Mouse (Mus musculus): Measurements from ENCODE around the gene Tbc1d8. TPM values are rescaled to one million over a fixed set of nuclear protein-coding genes. Genes with fewer than 3 reads are reported as not detected.

The Tbc1d8 gene
- polyA plus RNA-seq, 1 experiment, result 5.8 TPM

DNA sequence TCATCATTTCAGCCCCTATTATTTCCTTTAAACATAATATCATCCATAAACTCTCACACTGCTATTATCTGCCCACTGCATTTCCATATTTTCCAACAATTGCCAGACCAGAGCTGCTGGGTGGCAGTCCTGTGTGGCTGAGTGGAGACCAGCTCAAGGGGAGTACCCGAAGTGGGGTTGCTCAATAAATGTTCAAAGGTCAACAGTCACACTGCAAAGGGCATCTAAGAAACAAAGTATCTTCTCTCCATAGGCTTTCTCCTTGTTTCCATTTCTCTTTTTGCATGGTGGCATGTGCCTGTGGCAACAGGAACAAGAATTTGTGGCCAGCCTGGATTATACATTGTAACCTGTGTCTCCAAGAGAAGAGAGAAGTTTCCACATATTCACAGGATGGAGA is 2.2 kb downstream of the Tbc1d8 start:
- TF ChIP-seq POLR2A (IDR thresholded peaks at IDR 0.05; ENCODE audit: insufficient read length, low read depth) (no peak), USF1 (IDR thresholded peaks at IDR 0.05; ENCODE audit: low read depth) (no peak), SRF (IDR thresholded peaks at IDR 0.05; ENCODE audit: control insufficient read depth, insufficient read length, low read depth) (no peak), TCF12 (IDR thresholded peaks at IDR 0.05; ENCODE audit: insufficient read depth, poor library complexity, severe bottlenecking) (no peak), TCF3 (IDR thresholded peaks at IDR 0.05; ENCODE audit: insufficient read length, low read depth) (no peak), CEBPB (IDR thresholded peaks at IDR 0.05; ENCODE audit: insufficient read depth, poor library complexity, severe bottlenecking) (no peak), REST (IDR thresholded peaks at IDR 0.05; ENCODE audit: insufficient read depth, insufficient read length) (no peak), MAX (IDR thresholded peaks at IDR 0.05; ENCODE audit: low read depth) (no peak), POLR2AphosphoS2 (IDR thresholded peaks at IDR 0.05; ENCODE audit: insufficient read length, low read depth) (no peak), E2F4 (IDR thresholded peaks at IDR 0.05; ENCODE audit: insufficient read depth) (no peak), MYOG (IDR thresholded peaks at IDR 0.05; ENCODE audit: control insufficient read depth in 1 of 3, insufficient read depth in 1 of 3, insufficient read length in 2 of 3, low read depth in 2 of 3) (no peak)
- no peaks in the 10 kb centered on the region for H3K27me3 ChIP-seq (ENCODE audit: control insufficient read depth, insufficient read depth, insufficient read length)
- H3K4me2 ChIP-seq (ENCODE audit: low read depth), result no peak overlapping the region
- H3K36me3 ChIP-seq (ENCODE audit: control insufficient read depth, insufficient read depth), result no peaks in the 10 kb centered on the region
- H3K4me3 ChIP-seq, result no peak overlapping the region
- H3ac ChIP-seq (ENCODE audit: control insufficient read depth, insufficient read length), result no peak overlapping the region
- H3K79me2 ChIP-seq (ENCODE audit: control insufficient read depth, insufficient read depth), result no peaks in the 10 kb centered on the region

DNA sequence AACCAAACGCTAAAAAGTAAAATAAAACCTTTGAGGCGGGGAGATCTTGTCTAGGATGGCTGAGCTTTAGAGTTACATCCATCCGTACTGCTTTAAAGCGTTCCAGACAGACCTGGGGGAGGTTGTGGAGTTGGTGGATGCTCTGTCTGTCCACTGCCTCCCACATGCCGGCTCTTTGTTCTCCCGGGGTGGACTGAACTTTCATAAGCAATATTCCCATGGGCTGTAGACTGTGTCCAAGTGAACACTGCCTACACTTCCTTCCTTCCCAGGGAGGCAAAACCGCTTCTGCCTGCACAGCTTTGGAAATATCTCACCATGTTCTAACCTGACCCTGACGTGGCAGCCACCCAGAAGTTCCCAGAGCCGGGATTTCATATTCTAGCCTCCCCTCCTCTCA is 4.0 kb downstream of the Tbc1d8 start:
- H3K79me2 ChIP-seq (ENCODE audit: control insufficient read depth, insufficient read depth), result no peaks in the 10 kb centered on the region
- no peak overlapping the region for H3ac ChIP-seq (ENCODE audit: control insufficient read depth, insufficient read length)
- TF ChIP-seq POLR2AphosphoS2 (IDR thresholded peaks at IDR 0.05; ENCODE audit: insufficient read length, low read depth), result no peak
- no peak for TF ChIP-seq POLR2A (IDR thresholded peaks at IDR 0.05; ENCODE audit: insufficient read length, low read depth)
- no peak for TF ChIP-seq CEBPB (IDR thresholded peaks at IDR 0.05; ENCODE audit: insufficient read depth, poor library complexity, severe bottlenecking)
- H3K4me3 ChIP-seq, result no peak overlapping the region
- H3K27me3 ChIP-seq (ENCODE audit: control insufficient read depth, insufficient read depth, insufficient read length), result no peaks in the 10 kb centered on the region
- H3K36me3 ChIP-seq (ENCODE audit: control insufficient read depth, insufficient read depth), result no peaks in the 10 kb centered on the region
- H3K4me2 ChIP-seq (ENCODE audit: low read depth), result no peak overlapping the region

GRCm38 (mm10) chr1:39471298-39471902 is 7.2 kb downstream of the Tbc1d8 start:
- TF ChIP-seq SRF (IDR thresholded peaks at IDR 0.05; ENCODE audit: control insufficient read depth, insufficient read length, low read depth), result no peak
- TF ChIP-seq REST (IDR thresholded peaks at IDR 0.05; ENCODE audit: insufficient read depth, insufficient read length), result no peak
- no peak for TF ChIP-seq E2F4 (IDR thresholded peaks at IDR 0.05; ENCODE audit: insufficient read depth)
- TF ChIP-seq POLR2A (IDR thresholded peaks at IDR 0.05; ENCODE audit: insufficient read length, low read depth), result no peak
- TF ChIP-seq TCF3 (IDR thresholded peaks at IDR 0.05; ENCODE audit: insufficient read length, low read depth), result no peak
- no peak for TF ChIP-seq POLR2AphosphoS2 (IDR thresholded peaks at IDR 0.05; ENCODE audit: insufficient read length, low read depth)
- TF ChIP-seq CEBPB (IDR thresholded peaks at IDR 0.05; ENCODE audit: insufficient read depth, poor library complexity, severe bottlenecking), result no peak
- no peak for TF ChIP-seq MYOD1 (IDR thresholded peaks at IDR 0.05; ENCODE audit: control insufficient read depth in 1 of 3, insufficient read length in 2 of 3, low read depth in 2 of 3)
- TF ChIP-seq MYOG (IDR thresholded peaks at IDR 0.05; ENCODE audit: control insufficient read depth in 1 of 3, insufficient read depth in 1 of 3, insufficient read length in 2 of 3, low read depth in 2 of 3), result no peak
- no peak overlapping the region for H3K4me3 ChIP-seq

GRCm38 (mm10) chr1:39468982-39469381 is 9.6 kb downstream of the Tbc1d8 start:
- TF ChIP-seq REST (IDR thresholded peaks at IDR 0.05; ENCODE audit: insufficient read depth, insufficient read length), result no peak
- TF ChIP-seq POLR2AphosphoS2 (IDR thresholded peaks at IDR 0.05; ENCODE audit: insufficient read length, low read depth), result no peak
- TF ChIP-seq E2F4 (IDR thresholded peaks at IDR 0.05; ENCODE audit: insufficient read depth), result no peak
- TF ChIP-seq POLR2A (IDR thresholded peaks at IDR 0.05; ENCODE audit: insufficient read length, low read depth), result no peak
- no peak for TF ChIP-seq TCF12 (IDR thresholded peaks at IDR 0.05; ENCODE audit: insufficient read depth, poor library complexity, severe bottlenecking)
- TF ChIP-seq USF1 (IDR thresholded peaks at IDR 0.05; ENCODE audit: low read depth), result no peak
- TF ChIP-seq MAX (IDR thresholded peaks at IDR 0.05; ENCODE audit: low read depth), result no peak
- TF ChIP-seq CEBPB (IDR thresholded peaks at IDR 0.05; ENCODE audit: insufficient read depth, poor library complexity, severe bottlenecking), result no peak
- TF ChIP-seq MYOG (IDR thresholded peaks at IDR 0.05; ENCODE audit: control insufficient read depth in 1 of 3, insufficient read depth in 1 of 3, insufficient read length in 2 of 3, low read depth in 2 of 3), result no peak
- no peak for TF ChIP-seq SRF (IDR thresholded peaks at IDR 0.05; ENCODE audit: control insufficient read depth, insufficient read length, low read depth)
- no peak for TF ChIP-seq TCF3 (IDR thresholded peaks at IDR 0.05; ENCODE audit: insufficient read length, low read depth)
- no peak for TF ChIP-seq MYOD1 (IDR thresholded peaks at IDR 0.05; ENCODE audit: control insufficient read depth in 1 of 3, insufficient read length in 2 of 3, low read depth in 2 of 3)
- no peak overlapping the region for H3K4me2 ChIP-seq (ENCODE audit: low read depth)
- no peak overlapping the region for H3ac ChIP-seq (ENCODE audit: control insufficient read depth, insufficient read length)
- H3K79me2 ChIP-seq (ENCODE audit: control insufficient read depth, insufficient read depth), result no peaks in the 10 kb centered on the region
- H3K36me3 ChIP-seq (ENCODE audit: control insufficient read depth, insufficient read depth), result no peaks in the 10 kb centered on the region
- H3K4me3 ChIP-seq, result no peak overlapping the region
- peaks cover 17% of the 10 kb centered on the region for H3K27me3 ChIP-seq (ENCODE audit: control insufficient read depth, insufficient read depth, insufficient read length)

More at GRCm38 (mm10) chr1:39471298-39471902, 7.2 kb downstream of the Tbc1d8 start:
- Histone ChIP-seq H3K27me3 (ENCODE audit: control insufficient read depth, insufficient read depth, insufficient read length) (peaks cover 10% of the 10 kb centered on the region), H3ac (ENCODE audit: control insufficient read depth, insufficient read length) (no peak overlapping the region), H3K79me2 (ENCODE audit: control insufficient read depth, insufficient read depth) (no peaks in the 10 kb centered on the region), H3K36me3 (ENCODE audit: control insufficient read depth, insufficient read depth) (no peaks in the 10 kb centered on the region), H3K4me2 (ENCODE audit: low read depth) (no peak overlapping the region)

GRCm38 (mm10) chr1:39466526-39466925 is 12.0 kb downstream of the Tbc1d8 start:
- no peak for TF ChIP-seq TCF12 (IDR thresholded peaks at IDR 0.05; ENCODE audit: insufficient read depth, poor library complexity, severe bottlenecking)
- no peak for TF ChIP-seq POLR2AphosphoS2 (IDR thresholded peaks at IDR 0.05; ENCODE audit: insufficient read length, low read depth)
- no peak for TF ChIP-seq CEBPB (IDR thresholded peaks at IDR 0.05; ENCODE audit: insufficient read depth, poor library complexity, severe bottlenecking)
- TF ChIP-seq MAX (IDR thresholded peaks at IDR 0.05; ENCODE audit: low read depth), result no peak
- no peak for TF ChIP-seq TCF3 (IDR thresholded peaks at IDR 0.05; ENCODE audit: insufficient read length, low read depth)
- no peak for TF ChIP-seq SRF (IDR thresholded peaks at IDR 0.05; ENCODE audit: control insufficient read depth, insufficient read length, low read depth)
- TF ChIP-seq USF1 (IDR thresholded peaks at IDR 0.05; ENCODE audit: low read depth), result no peak
- no peak for TF ChIP-seq REST (IDR thresholded peaks at IDR 0.05; ENCODE audit: insufficient read depth, insufficient read length)
- no peak for TF ChIP-seq POLR2A (IDR thresholded peaks at IDR 0.05; ENCODE audit: insufficient read length, low read depth)
- no peak for TF ChIP-seq E2F4 (IDR thresholded peaks at IDR 0.05; ENCODE audit: insufficient read depth)
- TF ChIP-seq MYOG (IDR thresholded peaks at IDR 0.05; ENCODE audit: control insufficient read depth in 1 of 3, insufficient read depth in 1 of 3, insufficient read length in 2 of 3, low read depth in 2 of 3), result no peak
- TF ChIP-seq MYOD1 (IDR thresholded peaks at IDR 0.05; ENCODE audit: control insufficient read depth in 1 of 3, insufficient read length in 2 of 3, low read depth in 2 of 3), result no peak
- H3K4me2 ChIP-seq (ENCODE audit: low read depth), result no peak overlapping the region
- H3ac ChIP-seq (ENCODE audit: control insufficient read depth, insufficient read length), result no peak overlapping the region
- H3K36me3 ChIP-seq (ENCODE audit: control insufficient read depth, insufficient read depth), result no peaks in the 10 kb centered on the region
- H3K4me3 ChIP-seq, result no peak overlapping the region
- H3K27me3 ChIP-seq (ENCODE audit: control insufficient read depth, insufficient read depth, insufficient read length), result peaks cover 17% of the 10 kb centered on the region
- H3K79me2 ChIP-seq (ENCODE audit: control insufficient read depth, insufficient read depth), result no peaks in the 10 kb centered on the region

Measured in myocyte (in vitro differentiated cells).